Mouse (Mus musculus): ENCODE data around the gene Fam19a5. TPM values are rescaled to one million over a fixed set of nuclear protein-coding genes. Genes with fewer than 3 reads are reported as not detected.

The Fam19a5 gene
- not detected in 2 replicates for total RNA-seq (2023)

GRCm38 (mm10) chr15:87543599-87544338, at the start of gene Fam19a5:
Gene Fam19a5, plus strand, starts transcription at chr15:87544299.

Measured in neutrophil, adult 65 days (primary cell).